Mouse (Mus musculus) cerebellum, adult 2 months (tissue): ENCODE data around the gene Mid1. TPM values are rescaled to one million over a fixed set of nuclear protein-coding genes. Genes with fewer than 3 reads are reported as not detected.
"Not testable (repeated sequence)": the region's sequence is repeated elsewhere in the genome, so short reads cannot be mapped to it uniquely, and the experiment has no call there.

Experiments used
- DNase-seq, 2 experiments: peaks; one replicate each; pipeline ENCODE4 v3.0.0; 2021
- H3K27ac ChIP-seq: fragments of 200-500 bp; 2 replicates; pipeline ENCODE4 v1.5.1; 2012; ENCODE audit warnings: low read length, control low read depth, inconsistent platforms; ENCODE audit not compliant: insufficient read depth
- H3K27me3 ChIP-seq: fragments of 200-500 bp; 2 replicates; pipeline ENCODE4 v1.6.1; 2012; ENCODE audit warnings: inconsistent platforms, mild to moderate bottlenecking, low read length, moderate library complexity; ENCODE audit not compliant: control insufficient read depth, insufficient read depth
- H3K4me1 ChIP-seq: fragments of 200-500 bp; 2 replicates; pipeline ENCODE4 v1.6.1; 2011; ENCODE audit warnings: low read length; ENCODE audit not compliant: control insufficient read depth, insufficient read depth
- H3K4me3 ChIP-seq: fragments of 200-500 bp; replicated peaks from 2 replicates; pipeline ENCODE3; 2011; ENCODE audit warnings: mild to moderate bottlenecking, low read depth, low read length, control low read depth; ENCODE audit not compliant: insufficient read depth
- CTCF ChIP-seq: fragments of 200-500 bp; IDR thresholded peaks from 2 replicates; pipeline ENCODE4 v1.5.1; 2011; ENCODE audit warnings: low read depth, mild to moderate bottlenecking, control low read depth, low read length, moderate library complexity, borderline replicate concordance; ENCODE audit not compliant: insufficient read depth
- WGBS: fragments of 180-500 bp; shearing (Covaris S2); methylation state at CpG from one replicate; pipeline ENCODE4 v1.1.7; 2018; 5-methylcytosine and 5-hydroxymethylcytosine counted together
- polyA plus RNA-seq: library from polyadenylated mRNA; depleted of rRNA; stranded (reverse); fragments of >200 nt; gene quantifications from 2 replicates; pipeline ENCODE4 v1.2.3, GENCODE M21; 2012; rRNA removed

Gene Mid1
- polyA plus RNA-seq, 1 experiment: 134 TPM

- not testable (repeated sequence) for H3K4me3 ChIP-seq, H3K27me3 ChIP-seq, H3K4me1 ChIP-seq, H3K27ac ChIP-seq
- peak; percentile 69 for TF ChIP-seq CTCF
- WGBS: 52% methylated on average over 27 of the region's 27 CpGs
- DNase-seq: peak; percentile 67 to 71
Observed at GRCm38 (mm10) chrX:170017333-170018245, 332.6 kb downstream of the Mid1 start.

- DNase-seq: peak; percentile 69 to 72
- WGBS: 88% methylated on average over 66 of the region's 66 CpGs
- H3K27me3 ChIP-seq, H3K4me3 ChIP-seq, H3K27ac ChIP-seq, H3K4me1 ChIP-seq: not testable (repeated sequence)
Observed at GRCm38 (mm10) chrX:170018571-170019218, 333.7 kb downstream of the Mid1 start.

GRCm38 (mm10) chrX:170019219-170019953 lies 334.4 kb downstream of the Mid1 start:
- not testable (repeated sequence) for H3K27me3 ChIP-seq, H3K4me1 ChIP-seq, H3K4me3 ChIP-seq, H3K27ac ChIP-seq
- 81% methylated on average over 30 of the region's 30 CpGs for WGBS
- peak in 1 of 2 experiments; percentile 57 for DNase-seq

GRCm38 (mm10) chrX:170019954-170020689 lies 335.1 kb downstream of the Mid1 start:
- not testable (repeated sequence) for H3K27ac ChIP-seq

GRCm38 (mm10) chrX:170020690-170021050 lies 335.7 kb downstream of the Mid1 start:
- DNase-seq: peak; percentile 63 to 77
- 55% methylated on average over 9 of the region's 9 CpGs for WGBS
- peak; percentile 89 for TF ChIP-seq CTCF

More at GRCm38 (mm10) chrX:170019954-170020689, 335.1 kb downstream of the Mid1 start:
- H3K4me3 ChIP-seq, H3K27me3 ChIP-seq, H3K4me1 ChIP-seq: not testable (repeated sequence)
- WGBS: 58% methylated on average over 14 of the region's 14 CpGs
- peak; percentile 93 to 98 for DNase-seq
- TF ChIP-seq CTCF: peak; percentile 53

GRCm38 (mm10) chrX:170021205-170021604 lies 336.2 kb downstream of the Mid1 start:
- H3K27ac ChIP-seq: not testable (repeated sequence)
- 75% methylated on average over 12 of the region's 12 CpGs for WGBS

More at GRCm38 (mm10) chrX:170020690-170021050, 335.7 kb downstream of the Mid1 start:
- H3K4me1 ChIP-seq, H3K27ac ChIP-seq, H3K4me3 ChIP-seq, H3K27me3 ChIP-seq: not testable (repeated sequence)

GRCm38 (mm10) chrX:170021750-170022461 lies 336.9 kb downstream of the Mid1 start:
- peak; percentile 64 for TF ChIP-seq CTCF
- H3K27me3 ChIP-seq, H3K4me3 ChIP-seq, H3K27ac ChIP-seq, H3K4me1 ChIP-seq: not testable (repeated sequence)
- DNase-seq: peak; percentile 61 to 72
- WGBS: 56% methylated on average over 15 of the region's 15 CpGs

More at GRCm38 (mm10) chrX:170021205-170021604, 336.2 kb downstream of the Mid1 start:
- not testable (repeated sequence) for H3K27me3 ChIP-seq, H3K4me1 ChIP-seq, H3K4me3 ChIP-seq
- DNase-seq: peak in 1 of 2 experiments; percentile 45

Other genes with a start within 250 kb of the Mid1 start
- not detected in 2 replicates for gene 4933400A11Rik, start 94.4 kb downstream of the Mid1 start, polyA plus RNA-seq